Mouse (Mus musculus): ENCODE results near the gene Qsox2. TPM values are rescaled to one million over a fixed set of nuclear protein-coding genes. Genes with fewer than 3 reads are reported as not detected.

Qsox2 gene
- polyA plus RNA-seq, 1 experiment from 2014 or later: 23.8 TPM

- Histone ChIP-seq H3K4me1 (ENCODE audit: control insufficient read depth, insufficient read depth, low read length) (no peaks in the 10 kb centered on the region), H3K9ac (ENCODE audit: low read depth, low read length) (no peak overlapping the region), H3K36me3 (ENCODE audit: control insufficient read depth, insufficient read depth, low read length) (no peaks in the 10 kb centered on the region), H3K9me3 (ENCODE audit: control insufficient read depth, low read length) (no peaks in the 10 kb centered on the region), H3K27me3 (replicated peaks; ENCODE audit: control insufficient read depth, insufficient read depth, low read length) (no peaks in the 10 kb centered on the region), H3K4me3 (ENCODE audit: low read length) (no peak overlapping the region), H3K4me2 (ENCODE audit: low read depth, low read length) (no peak overlapping the region), H3K27ac (ENCODE audit: low read length) (no peak overlapping the region)
- ATAC-seq: no peak
- 10% methylated on average over 6 of the region's 6 CpGs for WGBS
Observed at GRCm38 (mm10) chr2:26182646-26183045, 54.7 kb downstream of the Qsox2 start.

GRCm38 (mm10) chr2:26177189-26177588, 60.1 kb downstream of the Qsox2 start:
- 29% methylated on average over 2 of the region's 2 CpGs for WGBS
- H3K9me3 ChIP-seq (ENCODE audit: control insufficient read depth, low read length): no peaks in the 10 kb centered on the region
- H3K4me3 ChIP-seq (ENCODE audit: low read length): no peak overlapping the region
- no peak overlapping the region for H3K4me2 ChIP-seq (ENCODE audit: low read depth, low read length)
- ATAC-seq: no peak
- H3K9ac ChIP-seq (ENCODE audit: low read depth, low read length): no peak overlapping the region
- no peaks in the 10 kb centered on the region for H3K36me3 ChIP-seq (ENCODE audit: control insufficient read depth, insufficient read depth, low read length)
- H3K27me3 ChIP-seq (replicated peaks; ENCODE audit: control insufficient read depth, insufficient read depth, low read length): no peaks in the 10 kb centered on the region
- H3K27ac ChIP-seq (ENCODE audit: low read length): no peak overlapping the region
- no peaks in the 10 kb centered on the region; the same call in 1 of the 2 replicates for H3K4me1 ChIP-seq (ENCODE audit: control insufficient read depth, insufficient read depth, low read length)

- Histone ChIP-seq H3K27ac (ENCODE audit: low read length) (no peak overlapping the region), H3K4me3 (ENCODE audit: low read length) (no peak overlapping the region), H3K36me3 (ENCODE audit: control insufficient read depth, insufficient read depth, low read length) (no peaks in the 10 kb centered on the region), H3K4me1 (ENCODE audit: control insufficient read depth, insufficient read depth, low read length) (peaks cover 4% of the 10 kb centered on the region; the same call in 1 of the 2 replicates), H3K9me3 (ENCODE audit: control insufficient read depth, low read length) (no peaks in the 10 kb centered on the region), H3K9ac (ENCODE audit: low read depth, low read length) (no peak overlapping the region), H3K4me2 (ENCODE audit: low read depth, low read length) (no peak overlapping the region), H3K27me3 (replicated peaks; ENCODE audit: control insufficient read depth, insufficient read depth, low read length) (no peaks in the 10 kb centered on the region)
- WGBS: 61% methylated on average over 5 of the region's 5 CpGs
- ATAC-seq: no peak
Observed at GRCm38 (mm10) chr2:26176731-26177130, 60.6 kb downstream of the Qsox2 start.

- H3K9me3 ChIP-seq (ENCODE audit: control insufficient read depth, low read length): no peaks in the 10 kb centered on the region
- no peak overlapping the region for H3K9ac ChIP-seq (ENCODE audit: low read depth, low read length)
- no peak for ATAC-seq
- no peak overlapping the region for H3K4me3 ChIP-seq (ENCODE audit: low read length)
- H3K27me3 ChIP-seq (replicated peaks; ENCODE audit: control insufficient read depth, insufficient read depth, low read length): no peaks in the 10 kb centered on the region
- no peak overlapping the region for H3K4me2 ChIP-seq (ENCODE audit: low read depth, low read length)
- 26% methylated on average over 4 of the region's 4 CpGs for WGBS
- no peak overlapping the region for H3K27ac ChIP-seq (ENCODE audit: low read length)
- no peaks in the 10 kb centered on the region for H3K36me3 ChIP-seq (ENCODE audit: control insufficient read depth, insufficient read depth, low read length)
- H3K4me1 ChIP-seq (ENCODE audit: control insufficient read depth, insufficient read depth, low read length): peaks cover 4% of the 10 kb centered on the region; the same call in 1 of the 2 replicates
Observed at GRCm38 (mm10) chr2:26175191-26175590, 62.1 kb downstream of the Qsox2 start.

GRCm38 (mm10) chr2:26172166-26172565, 65.2 kb downstream of the Qsox2 start:
- WGBS: 65% methylated on average over 2 of the region's 2 CpGs
- peak; percentile 69 for ATAC-seq
- no peak overlapping the region for H3K9ac ChIP-seq (ENCODE audit: low read depth, low read length)
- H3K9me3 ChIP-seq (ENCODE audit: control insufficient read depth, low read length): no peaks in the 10 kb centered on the region
- no peaks in the 10 kb centered on the region for H3K27me3 ChIP-seq (replicated peaks; ENCODE audit: control insufficient read depth, insufficient read depth, low read length)
- no peak overlapping the region for H3K4me3 ChIP-seq (ENCODE audit: low read length)
- no peak overlapping the region for H3K27ac ChIP-seq (ENCODE audit: low read length)
- no peaks in the 10 kb centered on the region for H3K36me3 ChIP-seq (ENCODE audit: control insufficient read depth, insufficient read depth, low read length)
- peaks cover 9% of the 10 kb centered on the region; the same call in 1 of the 2 replicates for H3K4me1 ChIP-seq (ENCODE audit: control insufficient read depth, insufficient read depth, low read length)
- H3K4me2 ChIP-seq (ENCODE audit: low read depth, low read length): no peak overlapping the region

- no peaks in the 10 kb centered on the region for H3K9me3 ChIP-seq (ENCODE audit: control insufficient read depth, low read length)
- H3K9ac ChIP-seq (ENCODE audit: low read depth, low read length): 0 out of 2 replicates have a peak overlapping the region, but pooled peaks have one; percentile 10
- H3K4me2 ChIP-seq (ENCODE audit: low read depth, low read length): no peak overlapping the region
- no peak for ATAC-seq
- 49% methylated on average over 2 of the region's 2 CpGs for WGBS
- H3K27me3 ChIP-seq (replicated peaks; ENCODE audit: control insufficient read depth, insufficient read depth, low read length): no peaks in the 10 kb centered on the region
- no peaks in the 10 kb centered on the region for H3K36me3 ChIP-seq (ENCODE audit: control insufficient read depth, insufficient read depth, low read length)
- no peak overlapping the region for H3K27ac ChIP-seq (ENCODE audit: low read length)
- H3K4me3 ChIP-seq (ENCODE audit: low read length): no peak overlapping the region
- peaks cover 9% of the 10 kb centered on the region; the same call in 1 of the 2 replicates for H3K4me1 ChIP-seq (ENCODE audit: control insufficient read depth, insufficient read depth, low read length)
Observed at GRCm38 (mm10) chr2:26170376-26170775, 66.9 kb downstream of the Qsox2 start.

GRCm38 (mm10) chr2:26168843-26169579, 68.3 kb downstream of the Qsox2 start:
- Histone ChIP-seq H3K27me3 (replicated peaks; ENCODE audit: control insufficient read depth, insufficient read depth, low read length) (no peaks in the 10 kb centered on the region), H3K4me1 (ENCODE audit: control insufficient read depth, insufficient read depth, low read length) (peaks cover 9% of the 10 kb centered on the region; the same call in 1 of the 2 replicates), H3K27ac (ENCODE audit: low read length) (no peak overlapping the region), H3K9me3 (ENCODE audit: control insufficient read depth, low read length) (no peaks in the 10 kb centered on the region), H3K4me3 (ENCODE audit: low read length) (no peak overlapping the region), H3K4me2 (ENCODE audit: low read depth, low read length) (no peak overlapping the region), H3K36me3 (ENCODE audit: control insufficient read depth, insufficient read depth, low read length) (no peaks in the 10 kb centered on the region), H3K9ac (ENCODE audit: low read depth, low read length) (no peak overlapping the region)
- peak; percentile 19; the same call in 1 of the 2 replicates for ATAC-seq
- WGBS: 32% methylated on average over 11 of the region's 11 CpGs

- Histone ChIP-seq H3K4me1 (ENCODE audit: control insufficient read depth, insufficient read depth, low read length) (peaks cover 6% of the 10 kb centered on the region; the same call in 1 of the 2 replicates), H3K4me3 (ENCODE audit: low read length) (no peak overlapping the region), H3K4me2 (ENCODE audit: low read depth, low read length) (no peak overlapping the region), H3K9me3 (ENCODE audit: control insufficient read depth, low read length) (no peaks in the 10 kb centered on the region), H3K9ac (ENCODE audit: low read depth, low read length) (no peak overlapping the region), H3K27ac (ENCODE audit: low read length) (no peak overlapping the region), H3K36me3 (ENCODE audit: control insufficient read depth, insufficient read depth, low read length) (no peaks in the 10 kb centered on the region), H3K27me3 (replicated peaks; ENCODE audit: control insufficient read depth, insufficient read depth, low read length) (no peaks in the 10 kb centered on the region)
- no peak for ATAC-seq
- 76% methylated on average over 3 of the region's 3 CpGs for WGBS
Observed at GRCm38 (mm10) chr2:26166890-26167289, 70.4 kb downstream of the Qsox2 start.

All from intestine, embryonic 16.5 days (tissue).